Mouse (Mus musculus): ENCODE measurements around the gene Tnfrsf13b. TPM values are rescaled to one million over a fixed set of nuclear protein-coding genes. Genes with fewer than 3 reads are reported as not detected.

The Tnfrsf13b gene
- polyA plus RNA-seq, 1 experiment from 2014 or later, result 0.96 TPM

DNA sequence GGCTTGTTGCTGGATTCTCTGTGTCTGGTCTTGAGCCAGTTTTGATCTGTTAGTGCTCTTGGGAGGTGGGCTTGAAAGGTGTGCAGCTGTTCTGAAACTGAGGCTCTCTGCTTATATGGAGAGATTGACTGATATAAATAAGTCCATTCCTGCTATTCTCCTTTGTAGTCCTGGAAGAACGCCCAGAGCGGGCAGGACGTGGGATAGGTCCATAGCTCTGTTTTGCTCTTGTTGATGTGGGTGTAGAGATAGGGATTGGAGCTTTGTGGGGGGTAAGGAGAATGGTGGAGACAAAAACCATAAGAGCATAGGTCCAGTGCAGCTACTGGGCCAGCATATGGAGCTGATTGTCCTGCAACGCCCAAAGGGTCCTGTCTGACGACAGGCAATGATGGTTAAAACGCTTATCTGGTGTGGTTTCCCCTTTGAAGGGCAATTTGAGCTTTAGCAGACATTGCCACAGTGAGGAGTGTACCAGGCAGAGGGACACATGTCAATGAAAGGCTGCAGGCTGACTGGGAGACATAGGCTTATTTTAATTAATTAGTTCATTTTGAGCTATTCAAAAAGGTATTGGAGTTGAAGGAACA, 16.5 kb downstream of the Tnfrsf13b start:
- H3K4me1 ChIP-seq (replicated peaks; ENCODE audit: control insufficient read depth, insufficient read depth, low read length), result peaks cover 6% of the 10 kb centered on the region; the same call in 1 of the 2 replicates
- H3K27ac ChIP-seq, result no peak overlapping the region
- no peak for ATAC-seq (ENCODE audit: low FRiP score)

DNA sequence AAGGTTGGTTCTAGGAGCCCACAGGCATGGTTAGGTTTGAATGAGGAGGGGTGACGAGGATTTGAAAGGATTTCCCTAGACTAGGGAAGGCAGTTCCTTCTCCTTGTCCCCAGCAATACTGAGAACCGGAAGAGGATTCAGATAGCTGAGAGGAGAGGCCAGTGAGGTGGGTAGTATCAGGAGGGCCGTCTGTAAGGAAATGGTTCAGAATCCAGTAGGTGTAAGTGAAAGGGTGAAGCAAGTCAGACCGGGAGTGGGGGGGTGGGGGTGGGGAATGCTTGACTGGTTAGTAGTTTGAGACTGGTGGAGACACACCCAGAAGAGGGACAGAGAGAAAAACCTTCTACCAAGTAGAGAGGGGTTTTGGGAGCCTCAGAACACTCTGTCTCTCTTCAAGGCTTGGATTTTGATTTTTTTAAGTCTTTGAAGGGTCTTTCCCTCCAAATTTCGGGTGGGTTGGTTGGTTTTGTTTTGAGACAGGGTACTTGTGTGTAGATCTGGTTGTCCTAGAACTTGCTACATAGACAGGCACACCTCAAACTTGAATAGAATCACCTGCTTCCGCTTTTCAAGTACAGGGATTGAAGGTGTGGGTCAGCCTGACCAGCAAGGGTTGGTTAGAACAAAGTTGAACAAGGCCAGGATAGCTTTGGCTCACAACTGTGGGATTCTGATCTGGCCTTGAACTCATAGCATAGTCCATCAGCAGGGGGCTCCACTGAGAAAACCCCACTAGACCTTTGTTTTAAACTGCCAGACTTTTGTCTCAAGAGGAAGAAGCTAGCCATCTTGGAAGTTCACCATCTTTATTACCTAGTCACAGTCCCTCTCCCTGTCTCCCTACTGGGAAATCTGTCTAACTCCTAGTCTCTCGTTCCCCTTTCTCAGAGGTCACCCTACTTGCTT, 17.3 kb downstream of the Tnfrsf13b start:
- WGBS, result 78% methylated on average over 7 of the region's 7 CpGs
- Histone ChIP-seq H3K36me3 (replicated peaks; ENCODE audit: control insufficient read depth, insufficient read depth) (no peaks in the 10 kb centered on the region), H3K9ac (no peak overlapping the region), H3K9me3 (ENCODE audit: control insufficient read depth, low read length) (no peaks in the 10 kb centered on the region), H3K4me1 (replicated peaks; ENCODE audit: control insufficient read depth, insufficient read depth, low read length) (peaks cover 6% of the 10 kb centered on the region; the same call in 1 of the 2 replicates), H3K27ac (no peak overlapping the region), H3K4me2 (replicated peaks) (no peak overlapping the region), H3K27me3 (ENCODE audit: control insufficient read depth, insufficient read depth, low read length) (peaks cover 7% of the 10 kb centered on the region; the same call in 1 of the 2 replicates), H3K4me3 (replicated peaks; ENCODE audit: low read length) (no peak overlapping the region)
- DNase-seq (ENCODE audit: low spot score), result no peak
- ATAC-seq (ENCODE audit: low FRiP score), result no peak

More for the DNA sequence above, 16.5 kb downstream of the Tnfrsf13b start:
- H3K9ac ChIP-seq, result no peak overlapping the region
- H3K9me3 ChIP-seq (ENCODE audit: control insufficient read depth, low read length), result no peaks in the 10 kb centered on the region
- WGBS, result 86% methylated on average over 6 of the region's 6 CpGs
- DNase-seq (ENCODE audit: low spot score), result no peak
- peaks cover 5% of the 10 kb centered on the region; the same call in 1 of the 2 replicates for H3K27me3 ChIP-seq (ENCODE audit: control insufficient read depth, insufficient read depth, low read length)
- H3K36me3 ChIP-seq (replicated peaks; ENCODE audit: control insufficient read depth, insufficient read depth), result no peaks in the 10 kb centered on the region
- H3K4me2 ChIP-seq (replicated peaks), result no peak overlapping the region
- H3K4me3 ChIP-seq (replicated peaks; ENCODE audit: low read length), result no peak overlapping the region

DNA sequence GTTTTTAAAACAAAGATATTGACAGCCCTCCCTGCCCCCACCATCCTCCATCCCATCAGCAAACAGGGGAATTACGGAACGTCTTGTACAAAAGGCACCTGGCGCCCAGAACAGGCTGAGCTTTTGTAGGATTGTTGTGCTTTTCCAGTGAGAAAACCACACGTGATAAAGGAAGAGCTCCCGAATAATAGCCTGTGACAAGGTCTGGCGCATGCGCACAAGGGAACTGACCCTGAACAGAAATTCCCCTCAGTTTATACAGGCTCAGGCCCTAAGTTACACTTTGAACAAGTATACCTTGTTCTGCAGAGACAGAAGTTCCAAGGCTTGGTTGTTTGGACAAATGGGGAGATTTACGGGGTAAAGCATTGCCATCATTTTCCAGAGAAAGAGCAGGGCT, 19.0 kb downstream of the Tnfrsf13b start:
- H3K4me2 ChIP-seq (replicated peaks), result no peak overlapping the region
- peaks cover 6% of the 10 kb centered on the region; the same call in 1 of the 2 replicates for H3K4me1 ChIP-seq (replicated peaks; ENCODE audit: control insufficient read depth, insufficient read depth, low read length)
- H3K36me3 ChIP-seq (replicated peaks; ENCODE audit: control insufficient read depth, insufficient read depth), result no peaks in the 10 kb centered on the region
- H3K4me3 ChIP-seq (replicated peaks; ENCODE audit: low read length), result no peak overlapping the region
- peaks cover 7% of the 10 kb centered on the region; the same call in 1 of the 2 replicates for H3K27me3 ChIP-seq (ENCODE audit: control insufficient read depth, insufficient read depth, low read length)
- no peak overlapping the region for H3K27ac ChIP-seq
- DNase-seq (ENCODE audit: low spot score), result no peak
- H3K9ac ChIP-seq, result no peak overlapping the region
- H3K9me3 ChIP-seq (ENCODE audit: control insufficient read depth, low read length), result no peaks in the 10 kb centered on the region
- ATAC-seq (ENCODE audit: low FRiP score), result no peak
- 60% methylated on average over 8 of the region's 8 CpGs for WGBS

DNA sequence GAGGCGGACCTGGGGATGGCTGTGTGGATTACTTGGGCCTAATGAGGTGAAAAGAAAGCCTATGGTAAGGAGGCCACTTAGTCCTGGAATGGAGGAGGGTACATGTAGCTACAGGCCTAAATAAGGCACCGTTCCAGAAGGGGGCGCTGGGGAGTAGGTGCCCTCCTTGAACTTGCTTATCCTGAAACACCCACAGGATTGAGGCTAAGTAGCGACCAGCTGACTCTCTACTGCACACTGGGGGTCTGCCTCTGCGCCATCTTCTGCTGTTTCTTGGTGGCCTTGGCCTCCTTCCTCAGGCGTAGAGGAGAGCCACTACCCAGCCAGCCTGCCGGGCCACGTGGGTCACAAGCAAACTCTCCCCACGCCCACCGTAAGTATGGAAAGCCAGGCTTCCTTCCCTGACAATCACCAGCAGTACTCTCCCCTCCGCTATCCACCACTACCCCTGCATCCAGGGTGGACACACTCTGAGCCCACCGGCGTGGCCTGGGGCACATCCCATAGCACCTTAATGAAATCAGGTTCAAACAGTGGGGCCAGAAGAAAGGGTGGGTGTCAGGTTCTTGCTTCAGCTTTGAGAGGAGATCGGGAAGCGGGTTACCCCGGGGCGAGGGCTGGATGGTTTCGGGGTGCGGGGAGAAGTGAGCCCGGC, 20.2 kb downstream of the Tnfrsf13b start:
- H3K9me3 ChIP-seq (ENCODE audit: control insufficient read depth, low read length), result no peaks in the 10 kb centered on the region
- H3K9ac ChIP-seq, result peak overlapping the region; percentile 53
- 15% methylated on average over 20 of the region's 20 CpGs for WGBS
- H3K4me3 ChIP-seq (replicated peaks; ENCODE audit: low read length), result peak overlapping the region; percentile 33
- ATAC-seq (ENCODE audit: low FRiP score), result 0 out of 2 replicates have a peak, but pooled peaks have one; percentile 34
- peaks cover 7% of the 10 kb centered on the region; the same call in 1 of the 2 replicates for H3K27me3 ChIP-seq (ENCODE audit: control insufficient read depth, insufficient read depth, low read length)
- H3K36me3 ChIP-seq (replicated peaks; ENCODE audit: control insufficient read depth, insufficient read depth), result peaks cover 10% of the 10 kb centered on the region
- peaks cover 6% of the 10 kb centered on the region; the same call in 1 of the 2 replicates for H3K4me1 ChIP-seq (replicated peaks; ENCODE audit: control insufficient read depth, insufficient read depth, low read length)
- peak overlapping the region; percentile 76 for H3K4me2 ChIP-seq (replicated peaks)
- peak; percentile 31 for DNase-seq (ENCODE audit: low spot score)
- no peak overlapping the region for H3K27ac ChIP-seq

- Histone ChIP-seq H3K4me3 (replicated peaks; ENCODE audit: low read length) (peak overlapping the region; percentile 33), H3K4me1 (replicated peaks; ENCODE audit: control insufficient read depth, insufficient read depth, low read length) (peaks cover 6% of the 10 kb centered on the region; the same call in 1 of the 2 replicates), H3K27ac (no peak overlapping the region), H3K4me2 (replicated peaks) (peak overlapping the region; percentile 76), H3K9ac (peak overlapping the region; percentile 53), H3K27me3 (ENCODE audit: control insufficient read depth, insufficient read depth, low read length) (peaks cover 7% of the 10 kb centered on the region; the same call in 1 of the 2 replicates), H3K9me3 (ENCODE audit: control insufficient read depth, low read length) (no peaks in the 10 kb centered on the region), H3K36me3 (replicated peaks; ENCODE audit: control insufficient read depth, insufficient read depth) (peaks cover 15% of the 10 kb centered on the region)
- 4% methylated on average over 32 of the region's 32 CpGs for WGBS
- ATAC-seq (ENCODE audit: low FRiP score) (peak; percentile 73), DNase-seq (ENCODE audit: low spot score) (peak; percentile 32)
Measured at GRCm38 (mm10) chr11:61147300-61147683, 20.7 kb downstream of the Tnfrsf13b start.

DNA sequence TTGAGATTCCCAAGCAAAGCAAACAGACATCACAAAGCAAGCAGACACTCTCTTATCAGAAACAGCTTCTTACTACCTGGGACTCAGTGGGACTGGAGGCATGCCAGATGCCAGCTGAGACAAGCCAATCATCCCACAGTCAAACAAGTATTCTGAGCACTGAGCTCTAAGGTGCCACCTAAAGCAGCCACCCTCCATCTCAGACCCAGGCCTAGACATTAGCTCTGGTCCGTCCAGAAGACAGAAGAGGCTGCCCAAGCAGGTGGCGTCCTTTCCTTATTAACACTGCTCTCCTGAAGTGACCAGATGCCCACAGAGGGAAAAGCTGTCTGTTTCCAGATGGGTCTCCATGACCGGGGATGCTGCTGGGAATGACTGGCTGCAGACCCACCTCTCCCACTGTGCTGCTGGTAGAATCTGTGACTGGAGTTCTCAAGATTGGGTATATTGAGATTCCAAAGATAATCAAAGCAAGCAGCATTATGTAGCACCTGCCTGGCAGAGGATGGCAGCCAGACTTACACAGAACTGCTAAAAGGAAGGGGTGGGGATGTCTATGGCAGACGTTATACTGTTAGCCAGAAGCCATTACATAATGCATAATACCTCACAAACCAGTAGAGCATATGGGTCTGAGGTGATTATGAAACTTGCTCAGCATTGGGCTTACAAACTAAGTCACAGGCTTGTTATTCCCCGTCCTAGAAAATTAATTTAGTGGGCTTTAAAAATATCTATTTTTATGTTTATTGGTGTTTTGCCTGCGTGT, 23.9 kb downstream of the Tnfrsf13b start:
- ATAC-seq (ENCODE audit: low FRiP score), result no peak
- Histone ChIP-seq H3K4me1 (replicated peaks; ENCODE audit: control insufficient read depth, insufficient read depth, low read length) (peaks cover 6% of the 10 kb centered on the region; the same call in 1 of the 2 replicates), H3K27me3 (ENCODE audit: control insufficient read depth, insufficient read depth, low read length) (peaks cover 7% of the 10 kb centered on the region; the same call in 1 of the 2 replicates), H3K27ac (no peak overlapping the region), H3K9me3 (ENCODE audit: control insufficient read depth, low read length) (no peaks in the 10 kb centered on the region), H3K4me3 (replicated peaks; ENCODE audit: low read length) (no peak overlapping the region), H3K9ac (no peak overlapping the region), H3K36me3 (replicated peaks; ENCODE audit: control insufficient read depth, insufficient read depth) (peaks cover 47% of the 10 kb centered on the region), H3K4me2 (replicated peaks) (no peak overlapping the region)
- no peak for DNase-seq (ENCODE audit: low spot score)
- 76% methylated on average over 6 of the region's 6 CpGs for WGBS

DNA sequence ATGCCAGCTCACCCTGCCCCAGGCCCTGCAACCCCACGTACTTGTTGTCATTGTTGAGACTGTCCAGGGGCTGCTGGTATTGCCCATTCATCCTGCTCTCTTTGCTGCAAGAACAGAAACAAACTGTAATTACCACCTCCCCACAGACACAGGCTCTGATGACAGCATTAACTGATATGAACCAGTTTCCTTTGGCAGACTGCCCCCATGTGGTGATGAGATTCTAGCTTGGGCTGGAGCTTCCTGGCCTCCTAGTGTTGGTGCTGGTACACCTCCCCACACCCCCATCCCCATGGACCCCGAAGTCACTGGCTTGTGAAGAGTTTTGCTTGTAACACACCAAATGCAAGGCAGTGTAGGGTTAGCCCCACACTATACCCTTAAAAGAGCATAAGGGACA, 29.2 kb downstream of the Tnfrsf13b start:
- Histone ChIP-seq H3K27ac (no peak overlapping the region), H3K4me2 (replicated peaks) (no peak overlapping the region), H3K36me3 (replicated peaks; ENCODE audit: control insufficient read depth, insufficient read depth) (peaks cover 100% of the 10 kb centered on the region), H3K4me1 (replicated peaks; ENCODE audit: control insufficient read depth, insufficient read depth, low read length) (no peaks in the 10 kb centered on the region), H3K9ac (no peak overlapping the region), H3K4me3 (replicated peaks; ENCODE audit: low read length) (no peak overlapping the region), H3K9me3 (ENCODE audit: control insufficient read depth, low read length) (no peaks in the 10 kb centered on the region), H3K27me3 (ENCODE audit: control insufficient read depth, insufficient read depth, low read length) (no peaks in the 10 kb centered on the region)
- whole genome bisulfite sequencing, result 88% methylated on average over 2 of the region's 2 CpGs
- ATAC-seq (ENCODE audit: low FRiP score), result no peak
- peak; percentile 42 for DNase-seq (ENCODE audit: low spot score)

DNA sequence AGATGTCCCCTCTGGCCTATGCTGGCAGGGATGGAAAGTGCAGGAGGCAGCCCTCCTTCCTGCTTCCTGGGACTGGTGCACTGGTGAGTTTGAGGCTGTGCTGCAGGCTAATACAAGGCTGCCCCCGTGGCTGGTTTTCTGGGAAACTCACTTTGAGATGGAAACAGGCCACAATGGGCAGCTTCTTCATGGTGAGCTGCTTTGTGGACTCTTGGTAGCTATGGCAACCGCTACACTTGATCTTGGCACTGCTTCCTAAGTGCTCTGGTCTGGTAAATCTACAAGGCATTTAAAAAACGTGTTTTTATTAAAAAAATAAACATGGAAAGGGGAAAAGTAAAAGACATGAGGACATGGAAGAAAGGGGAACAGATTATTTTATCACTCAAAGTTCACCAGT, 31.6 kb downstream of the Tnfrsf13b start:
- ATAC-seq (ENCODE audit: low FRiP score) (peak; percentile 21; the same call in 1 of the 2 replicates), DNase-seq (ENCODE audit: low spot score) (no peak)
- 63% methylated on average over 3 of the region's 3 CpGs for WGBS
- H3K4me3 ChIP-seq (replicated peaks; ENCODE audit: low read length), result no peak overlapping the region
- H3K27ac ChIP-seq, result no peak overlapping the region
- no peak overlapping the region for H3K9ac ChIP-seq
- no peaks in the 10 kb centered on the region for H3K9me3 ChIP-seq (ENCODE audit: control insufficient read depth, low read length)
- H3K27me3 ChIP-seq (ENCODE audit: control insufficient read depth, insufficient read depth, low read length), result no peaks in the 10 kb centered on the region
- no peak overlapping the region for H3K4me2 ChIP-seq (replicated peaks)
- no peaks in the 10 kb centered on the region for H3K4me1 ChIP-seq (replicated peaks; ENCODE audit: control insufficient read depth, insufficient read depth, low read length)
- peaks cover 100% of the 10 kb centered on the region for H3K36me3 ChIP-seq (replicated peaks; ENCODE audit: control insufficient read depth, insufficient read depth)

Measured in hindbrain, embryonic 14.5 days (tissue).